Mouse (Mus musculus): ENCODE measurements at regions not wholly inside any gene's neighbourhood (a gene's known extent, or its start where the extent isn't known, plus 50 kb on each side); places are given as distances from the start of the nearest gene placed in this dataset.

DNA sequence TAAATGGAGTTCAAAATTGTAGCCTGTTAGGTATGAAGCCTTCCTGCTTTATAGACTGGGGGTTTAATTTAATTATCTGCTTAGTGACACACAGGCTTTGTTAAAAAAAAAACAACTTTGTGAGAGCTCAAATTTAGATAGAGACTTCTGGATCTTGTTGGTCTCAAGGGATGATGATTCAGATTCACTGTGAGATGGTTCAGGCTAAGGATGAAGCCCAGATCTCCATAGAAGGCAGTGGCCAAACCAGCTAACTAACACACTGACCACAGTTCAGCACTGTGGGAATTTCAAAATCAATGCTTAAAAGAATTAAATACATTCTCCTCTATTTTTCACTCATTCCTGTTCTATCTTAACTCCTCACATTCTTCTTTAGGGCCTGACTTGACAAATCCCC, 395.7 kb upstream of the Zeb2 start:
- no peak for DNase-seq (ENCODE audit: low spot score)

DNA sequence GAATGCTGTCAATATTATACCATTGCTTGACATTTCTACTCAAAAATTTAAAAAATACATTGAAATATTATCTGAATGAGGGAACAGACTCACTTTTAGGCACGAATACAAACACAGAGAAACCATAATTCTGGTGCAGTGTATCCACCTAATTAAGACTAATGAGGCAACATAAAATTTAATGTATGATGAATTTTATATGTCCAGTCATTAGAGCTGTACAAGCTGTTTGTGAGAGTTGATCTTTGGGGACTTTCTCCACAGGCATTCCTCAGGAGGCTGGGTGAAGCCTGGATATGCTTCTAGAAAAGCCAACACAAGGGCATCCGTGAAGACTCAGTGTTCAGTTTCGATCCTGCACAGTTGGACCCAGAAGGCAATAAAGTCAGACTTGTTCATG, 394.6 kb upstream of the Zeb2 start:
- Histone ChIP-seq H3K36me3 (replicated peaks; ENCODE audit: control insufficient read depth, insufficient read depth, low read length) (no peaks in the 10 kb centered on the region), H3K9me3 (replicated peaks; ENCODE audit: control insufficient read depth, low read length) (no peaks in the 10 kb centered on the region), H3K4me3 (ENCODE audit: low read depth, low read length) (no peak overlapping the region), H3K27ac (ENCODE audit: low read depth) (no peak overlapping the region), H3K9ac (replicated peaks; ENCODE audit: low read depth, low read length) (no peak overlapping the region), H3K4me1 (ENCODE audit: control insufficient read depth, insufficient read depth) (no peaks in the 10 kb centered on the region), H3K4me2 (ENCODE audit: low read depth, low read length) (no peak overlapping the region), H3K27me3 (ENCODE audit: control insufficient read depth, insufficient read depth, low read length) (no peaks in the 10 kb centered on the region)
- ATAC-seq (ENCODE audit: insufficient read depth, low read depth) (no peak), DNase-seq (ENCODE audit: low spot score) (no peak)
- TF ChIP-seq EP300 (IDR thresholded peaks at IDR 0.05; ENCODE audit: low read depth) (no peak), CTCF (IDR thresholded peaks at IDR 0.05; ENCODE audit: low read depth) (no peak)
- WGBS: 86% methylated on average over 3 of the region's 3 CpGs

More for the DNA sequence above, 395.7 kb upstream of the Zeb2 start:
- no peaks in the 10 kb centered on the region for H3K4me1 ChIP-seq (ENCODE audit: control insufficient read depth, insufficient read depth)
- no peaks in the 10 kb centered on the region for H3K9me3 ChIP-seq (replicated peaks; ENCODE audit: control insufficient read depth, low read length)
- TF ChIP-seq EP300 (IDR thresholded peaks at IDR 0.05; ENCODE audit: low read depth) (no peak), CTCF (IDR thresholded peaks at IDR 0.05; ENCODE audit: low read depth) (no peak)
- no peaks in the 10 kb centered on the region for H3K36me3 ChIP-seq (replicated peaks; ENCODE audit: control insufficient read depth, insufficient read depth, low read length)
- no peak overlapping the region for H3K27ac ChIP-seq (ENCODE audit: low read depth)
- H3K4me3 ChIP-seq (ENCODE audit: low read depth, low read length): no peak overlapping the region
- ATAC-seq (ENCODE audit: insufficient read depth, low read depth): no peak
- H3K4me2 ChIP-seq (ENCODE audit: low read depth, low read length): no peak overlapping the region
- H3K9ac ChIP-seq (replicated peaks; ENCODE audit: low read depth, low read length): no peak overlapping the region
- no peaks in the 10 kb centered on the region for H3K27me3 ChIP-seq (ENCODE audit: control insufficient read depth, insufficient read depth, low read length)

DNA sequence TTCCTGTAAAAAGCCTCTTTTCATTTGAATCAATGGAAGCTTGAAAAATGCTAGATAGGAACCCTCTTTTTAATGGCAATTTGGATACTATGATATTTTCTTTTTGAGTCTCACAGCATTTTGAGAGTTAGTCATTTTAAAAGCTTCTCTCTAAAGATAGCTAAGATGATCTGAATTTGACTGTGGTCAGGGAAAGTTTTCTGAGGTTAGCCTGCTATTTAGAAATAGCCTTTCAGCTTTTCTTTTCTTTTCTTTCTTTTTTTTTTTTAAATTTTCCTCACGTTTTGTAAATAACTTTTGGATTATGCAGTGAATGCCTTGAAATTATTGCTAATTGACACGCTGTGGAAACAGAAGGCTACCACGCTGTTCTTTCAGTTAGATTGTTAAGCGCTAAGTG, 387.3 kb upstream of the Zeb2 start:
- Histone ChIP-seq H3K36me3 (replicated peaks; ENCODE audit: control insufficient read depth, insufficient read depth, low read length) (no peaks in the 10 kb centered on the region), H3K4me3 (ENCODE audit: low read depth, low read length) (no peak overlapping the region), H3K27ac (ENCODE audit: low read depth) (no peak overlapping the region), H3K9ac (replicated peaks; ENCODE audit: low read depth, low read length) (no peak overlapping the region), H3K4me2 (ENCODE audit: low read depth, low read length) (no peak overlapping the region), H3K4me1 (ENCODE audit: control insufficient read depth, insufficient read depth) (no peaks in the 10 kb centered on the region), H3K27me3 (ENCODE audit: control insufficient read depth, insufficient read depth, low read length) (no peaks in the 10 kb centered on the region), H3K9me3 (replicated peaks; ENCODE audit: control insufficient read depth, low read length) (0 out of 2 replicates have a peak, but pooled peaks cover 5% of the 10 kb centered on the region)
- WGBS: 84% methylated on average over 4 of the region's 4 CpGs
- TF ChIP-seq CTCF (IDR thresholded peaks at IDR 0.05; ENCODE audit: low read depth): no peak
- ATAC-seq (ENCODE audit: insufficient read depth, low read depth): no peak
- no peak for DNase-seq (ENCODE audit: low spot score)

DNA sequence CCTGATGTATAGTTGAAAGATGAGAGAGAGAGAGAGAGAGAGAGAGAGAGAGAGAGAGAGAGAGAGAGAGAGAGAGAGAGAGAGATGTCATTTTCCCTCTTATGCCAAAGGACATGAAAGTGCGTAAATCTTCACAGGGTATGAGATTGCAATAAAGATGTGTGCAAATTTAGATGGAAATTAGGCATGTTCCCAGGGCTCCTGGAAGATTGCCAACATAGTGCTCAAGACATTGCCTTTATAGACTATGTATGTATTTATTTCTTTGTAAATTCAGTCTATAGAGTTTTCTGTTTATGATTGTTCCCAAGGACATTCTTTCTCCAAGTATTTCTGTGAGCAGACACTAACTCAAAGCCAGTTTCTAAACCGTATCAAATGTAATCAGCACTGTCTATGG, 376.5 kb upstream of the Zeb2 start:
- Histone ChIP-seq H3K4me1 (ENCODE audit: control insufficient read depth, insufficient read depth) (no peaks in the 10 kb centered on the region), H3K4me2 (ENCODE audit: low read depth, low read length) (no peak overlapping the region), H3K27ac (ENCODE audit: low read depth) (no peak overlapping the region), H3K4me3 (ENCODE audit: low read depth, low read length) (no peak overlapping the region), H3K36me3 (replicated peaks; ENCODE audit: control insufficient read depth, insufficient read depth, low read length) (no peaks in the 10 kb centered on the region), H3K27me3 (ENCODE audit: control insufficient read depth, insufficient read depth, low read length) (no peaks in the 10 kb centered on the region), H3K9ac (replicated peaks; ENCODE audit: low read depth, low read length) (no peak overlapping the region), H3K9me3 (replicated peaks; ENCODE audit: control insufficient read depth, low read length) (no peaks in the 10 kb centered on the region)
- WGBS: 88% methylated on average over 2 of the region's 2 CpGs
- DNase-seq (ENCODE audit: low spot score) (no peak), ATAC-seq (ENCODE audit: insufficient read depth, low read depth) (no peak)
- TF ChIP-seq EP300 (IDR thresholded peaks at IDR 0.05; ENCODE audit: low read depth) (no peak), CTCF (IDR thresholded peaks at IDR 0.05; ENCODE audit: low read depth) (no peak)

DNA sequence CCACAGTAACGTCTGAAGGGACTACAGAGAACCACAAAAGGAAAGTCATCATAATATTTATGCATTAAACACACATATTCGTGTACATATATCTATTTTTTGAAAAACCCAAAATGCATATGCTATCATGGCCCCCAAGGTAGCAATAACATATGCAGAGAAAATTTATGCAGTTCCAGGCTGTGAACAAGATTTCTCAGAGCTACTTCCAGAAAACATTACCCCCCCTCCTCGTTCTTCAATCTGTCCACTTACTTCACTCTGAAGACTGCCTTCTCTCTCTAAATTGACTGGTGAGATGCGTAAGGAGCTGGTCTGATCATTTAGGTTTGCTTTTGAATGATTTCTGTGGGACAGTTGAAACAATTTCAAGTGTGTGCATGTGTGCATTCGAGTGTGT, 369.3 kb upstream of the Zeb2 start:
- H3K4me1 ChIP-seq (ENCODE audit: control insufficient read depth, insufficient read depth): no peaks in the 10 kb centered on the region
- ATAC-seq (ENCODE audit: insufficient read depth, low read depth): no peak
- TF ChIP-seq CTCF (IDR thresholded peaks at IDR 0.05; ENCODE audit: low read depth) (no peak), EP300 (IDR thresholded peaks at IDR 0.05; ENCODE audit: low read depth) (no peak)
- no peaks in the 10 kb centered on the region for H3K27me3 ChIP-seq (ENCODE audit: control insufficient read depth, insufficient read depth, low read length)
- no peaks in the 10 kb centered on the region for H3K36me3 ChIP-seq (replicated peaks; ENCODE audit: control insufficient read depth, insufficient read depth, low read length)
- no peak for DNase-seq (ENCODE audit: low spot score)
- no peak overlapping the region for H3K4me2 ChIP-seq (ENCODE audit: low read depth, low read length)
- H3K27ac ChIP-seq (ENCODE audit: low read depth): no peak overlapping the region
- H3K9ac ChIP-seq (replicated peaks; ENCODE audit: low read depth, low read length): no peak overlapping the region
- no peaks in the 10 kb centered on the region for H3K9me3 ChIP-seq (replicated peaks; ENCODE audit: control insufficient read depth, low read length)
- H3K4me3 ChIP-seq (ENCODE audit: low read depth, low read length): no peak overlapping the region
- 78% methylated on average over 5 of the region's 5 CpGs for WGBS

DNA sequence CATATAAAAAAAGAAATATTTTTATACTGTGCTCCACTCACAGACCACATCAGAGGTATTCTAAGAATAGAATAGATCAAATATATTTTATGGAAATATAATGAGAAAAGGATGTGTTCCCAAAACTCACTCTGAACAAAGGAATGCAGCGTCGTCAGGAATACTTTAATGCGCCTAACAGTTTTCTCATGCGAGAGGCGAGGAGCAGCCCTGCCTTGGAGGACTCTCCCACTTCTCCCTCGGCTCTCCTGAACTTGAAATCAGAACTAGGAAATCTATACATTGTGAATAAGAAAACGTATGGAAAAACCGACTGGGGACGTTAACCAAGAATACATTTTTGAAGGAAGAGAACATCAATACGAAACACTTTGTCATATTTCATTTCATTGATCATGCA, 368.3 kb upstream of the Zeb2 start:
- Histone ChIP-seq H3K27ac (ENCODE audit: low read depth) (no peak overlapping the region), H3K9me3 (replicated peaks; ENCODE audit: control insufficient read depth, low read length) (no peaks in the 10 kb centered on the region), H3K4me2 (ENCODE audit: low read depth, low read length) (no peak overlapping the region), H3K27me3 (ENCODE audit: control insufficient read depth, insufficient read depth, low read length) (no peaks in the 10 kb centered on the region), H3K36me3 (replicated peaks; ENCODE audit: control insufficient read depth, insufficient read depth, low read length) (no peaks in the 10 kb centered on the region), H3K4me1 (ENCODE audit: control insufficient read depth, insufficient read depth) (no peaks in the 10 kb centered on the region), H3K4me3 (ENCODE audit: low read depth, low read length) (no peak overlapping the region), H3K9ac (replicated peaks; ENCODE audit: low read depth, low read length) (no peak overlapping the region)
- no peak for ATAC-seq (ENCODE audit: insufficient read depth, low read depth)
- TF ChIP-seq EP300 (IDR thresholded peaks at IDR 0.05; ENCODE audit: low read depth) (no peak), CTCF (IDR thresholded peaks at IDR 0.05; ENCODE audit: low read depth) (no peak)
- WGBS: 74% methylated on average over 10 of the region's 10 CpGs
- no peak for DNase-seq (ENCODE audit: low spot score)
